Mouse (Mus musculus): ENCODE data around the gene Tmco4.

Gene Tmco4

GRCm38 (mm10) chr4:138972827-138973718 is at the start of gene Tmco4:
Tmco4 (plus strand) TSS chr4:138972888.
- DNase-seq (ENCODE audit: low spot score): peak; percentile 57

- no peak for DNase-seq (ENCODE audit: low spot score)
Observed at GRCm38 (mm10) chr4:138925561-138925960, 47.1 kb upstream of the Tmco4 start.

GRCm38 (mm10) chr4:138933862-138934261 is 38.8 kb upstream of the Tmco4 start:
- no peak for DNase-seq (ENCODE audit: low spot score)

- DNase-seq (ENCODE audit: low spot score): no peak
Observed at GRCm38 (mm10) chr4:138934456-138935145, 38.1 kb upstream of the Tmco4 start.

- DNase-seq (ENCODE audit: low spot score): no peak
Observed at GRCm38 (mm10) chr4:138938495-138939269, 34.0 kb upstream of the Tmco4 start.

- DNase-seq (ENCODE audit: low spot score): no peak
Observed at GRCm38 (mm10) chr4:138939481-138939880, 33.2 kb upstream of the Tmco4 start.

GRCm38 (mm10) chr4:138941401-138941800 is 31.3 kb upstream of the Tmco4 start:
- DNase-seq (ENCODE audit: low spot score): no peak

- DNase-seq (ENCODE audit: low spot score): no peak
Observed at GRCm38 (mm10) chr4:138941966-138942365, 30.7 kb upstream of the Tmco4 start.

- DNase-seq (ENCODE audit: low spot score): peak; percentile 63
Observed at GRCm38 (mm10) chr4:138943730-138944129, 29.0 kb upstream of the Tmco4 start.

- DNase-seq (ENCODE audit: low spot score): no peak
Observed at GRCm38 (mm10) chr4:138948257-138948656, 24.4 kb upstream of the Tmco4 start.

- no peak for DNase-seq (ENCODE audit: low spot score)
Observed at GRCm38 (mm10) chr4:138958612-138959011, 14.1 kb upstream of the Tmco4 start.

- DNase-seq (ENCODE audit: low spot score): no peak
Observed at GRCm38 (mm10) chr4:138959120-138959519, 13.6 kb upstream of the Tmco4 start.

GRCm38 (mm10) chr4:138959926-138960325 is 12.8 kb upstream of the Tmco4 start:
- DNase-seq (ENCODE audit: low spot score): no peak

GRCm38 (mm10) chr4:138962719-138963118 is 10.0 kb upstream of the Tmco4 start:
- DNase-seq (ENCODE audit: low spot score): no peak

- DNase-seq (ENCODE audit: low spot score): no peak
Observed at GRCm38 (mm10) chr4:138965871-138966270, 6.8 kb upstream of the Tmco4 start.

- no peak for DNase-seq (ENCODE audit: low spot score)
Observed at GRCm38 (mm10) chr4:138966866-138967265, 5.8 kb upstream of the Tmco4 start, which contains the start of gene Rnf186. Rnf186 (plus strand) TSS chr4:138967112.

- DNase-seq (ENCODE audit: low spot score): no peak
Observed at GRCm38 (mm10) chr4:138967485-138967884, 5.2 kb upstream of the Tmco4 start.

GRCm38 (mm10) chr4:138968772-138969556 is 3.7 kb upstream of the Tmco4 start:
- DNase-seq (ENCODE audit: low spot score): no peak

- DNase-seq (ENCODE audit: low spot score): no peak
Observed at GRCm38 (mm10) chr4:138969736-138970135, 3.0 kb upstream of the Tmco4 start.

- DNase-seq (ENCODE audit: low spot score): no peak
Observed at GRCm38 (mm10) chr4:138971371-138971770, 1.3 kb upstream of the Tmco4 start.

- peak; percentile 29 for DNase-seq (ENCODE audit: low spot score)
Observed at GRCm38 (mm10) chr4:138972139-138972826, 405 bp upstream of the Tmco4 start.

Measured in ovary, adult 18-20 months (tissue).